In the genomic region with DNA sequence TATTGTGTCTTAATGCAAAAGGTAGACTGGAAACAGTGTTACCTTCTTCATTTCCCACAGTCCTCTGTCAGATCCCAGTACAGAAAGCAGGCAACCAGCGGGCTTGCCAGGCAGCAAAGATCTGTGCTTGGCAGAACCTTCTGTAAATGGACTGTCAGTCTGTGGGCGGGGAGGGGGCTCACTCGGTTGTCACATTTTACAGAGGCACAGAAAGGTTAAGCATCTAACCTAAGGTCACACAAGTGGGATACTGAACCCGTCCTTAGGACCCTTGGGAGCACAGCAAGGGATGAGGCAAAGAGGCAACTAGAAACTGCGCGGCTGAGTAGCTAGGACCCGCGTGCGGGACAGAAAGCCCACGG, we compare ENCODE assay signal across 8 mouse cellular contexts. TPM values are rescaled to one million over a fixed set of nuclear protein-coding genes. Genes with fewer than 3 reads are reported as not detected.
DNase-seq lines count a peak whose midpoint lies in the region; ATAC-seq and TF ChIP-seq lines count a peak whose summit lies in the region.

No protein-coding gene starts in this region.

- POLR2A ChIA-PET in Patski (lab: Charles Lee) = interaction anchor here (0.9 kb wide), 1 partner anchor 13 kb away, joined by 3 read pairs; no protein-coding TSS in a partner anchor

- H3K27me3 ChIP-seq in kidney, embryonic 14.5 days (ENCODE audit: control insufficient read depth, insufficient read depth, low read length) = no peaks in the 10 kb centered on the region
- no peaks in the 10 kb centered on the region for H3K27me3 ChIP-seq in Patski
- H3K27me3 ChIP-seq in forebrain, embryonic 12.5 days = no peaks in the 10 kb centered on the region
- H3K27me3 ChIP-seq in liver, embryonic 11.5 days (replicated peaks; ENCODE audit: control insufficient read depth, insufficient read depth, low read length) = no peaks in the 10 kb centered on the region
- H3K27me3 ChIP-seq in stomach, embryonic 14.5 days (ENCODE audit: control insufficient read depth, insufficient read depth, low read length) = no peaks in the 10 kb centered on the region

- H3K9me3 ChIP-seq in kidney, embryonic 14.5 days (ENCODE audit: control insufficient read depth, low read length) = no peaks in the 10 kb centered on the region
- no peaks in the 10 kb centered on the region for H3K9me3 ChIP-seq in forebrain, embryonic 12.5 days
- H3K9me3 ChIP-seq in liver, embryonic 11.5 days (ENCODE audit: control insufficient read depth, low read length) = no peaks in the 10 kb centered on the region
- no peaks in the 10 kb centered on the region for H3K9me3 ChIP-seq in stomach, embryonic 14.5 days (ENCODE audit: control insufficient read depth, low read depth, low read length)

- H3K4me3 ChIP-seq in kidney, embryonic 14.5 days (ENCODE audit: low read length) = peak overlapping the region; percentile 95
- peak overlapping the region; percentile 91 for H3K4me3 ChIP-seq in forebrain, embryonic 12.5 days (replicated peaks)
- peak overlapping the region; percentile 92 for H3K4me3 ChIP-seq in liver, embryonic 11.5 days (ENCODE audit: low read depth, low read length)
- H3K4me3 ChIP-seq in stomach, embryonic 14.5 days (ENCODE audit: low read depth, low read length) = peak overlapping the region; percentile 94

- H3K36me3 ChIP-seq in kidney, embryonic 14.5 days (ENCODE audit: control insufficient read depth, insufficient read depth, low read length) = no peaks in the 10 kb centered on the region
- H3K36me3 ChIP-seq in forebrain, embryonic 12.5 days (replicated peaks) = no peaks in the 10 kb centered on the region
- no peaks in the 10 kb centered on the region for H3K36me3 ChIP-seq in liver, embryonic 11.5 days (ENCODE audit: control insufficient read depth, insufficient read depth, low read length)
- H3K36me3 ChIP-seq in stomach, embryonic 14.5 days (ENCODE audit: control insufficient read depth, insufficient read depth, low read length) = no peaks in the 10 kb centered on the region

- CTCF ChIA-PET in Patski (lab: Charles Lee) = interaction anchor here (1.5 kb wide), 1 partner anchor 10 kb away, joined by 5 read pairs; no protein-coding TSS in a partner anchor

- H3K4me1 ChIP-seq in kidney, embryonic 14.5 days (ENCODE audit: control insufficient read depth, insufficient read depth, low read length) = peaks cover 47% of the 10 kb centered on the region
- H3K4me1 ChIP-seq in forebrain, embryonic 12.5 days = peaks cover 65% of the 10 kb centered on the region
- H3K4me1 ChIP-seq in liver, embryonic 11.5 days (replicated peaks; ENCODE audit: control insufficient read depth, insufficient read depth, low read length) = peaks cover 37% of the 10 kb centered on the region
- H3K4me1 ChIP-seq in stomach, embryonic 14.5 days (ENCODE audit: control insufficient read depth, insufficient read depth, low read length) = peaks cover 43% of the 10 kb centered on the region

- WGBS in kidney, embryonic 14.5 days = 3% methylated on average over 10 of the region's 10 CpGs
- WGBS in forebrain, embryonic 12.5 days = under 1% methylated on average over 10 of the region's 10 CpGs
- WGBS in liver, embryonic 11.5 days = 2% methylated on average over 10 of the region's 10 CpGs
- WGBS in stomach, embryonic 14.5 days = 3% methylated on average over 10 of the region's 10 CpGs

- no peak for ATAC-seq in kidney, embryonic 14.5 days (ENCODE audit: low FRiP score, low TSS enrichment)
- peak; percentile 12 for ATAC-seq in Patski
- no peak for ATAC-seq in forebrain, embryonic 12.5 days (ENCODE audit: low FRiP score)
- peak; percentile 3; the same call in 1 of the 2 replicates for ATAC-seq in liver, embryonic 11.5 days (replicated peaks; ENCODE audit: low FRiP score)
- no peak; the same call in 1 of the 2 replicates for ATAC-seq in stomach, embryonic 14.5 days (ENCODE audit: insufficient number of reproducible peaks, insufficient read depth, low FRiP score, low read depth)

- DNase-seq in kidney, adult 8-10 months = no peak
- DNase-seq in Patski (ENCODE audit: low read depth, low spot score) = no peak
- DNase-seq in liver, embryonic 11.5 days (ENCODE audit: low spot score) = no peak
- DNase-seq in embryo, embryonic 10.5 days (ENCODE audit: low spot score) = no peak
- DNase-seq in T-cell, adult 2 months (ENCODE audit: low spot score) = no peak

- in situ Hi-C loops in Patski (cut with MboI; ENCODE audit: low pct_unique_long_range_greater_than_20kb) = no loop called here

- H3K27ac ChIP-seq in kidney, embryonic 14.5 days (ENCODE audit: low read depth, low read length) = peak overlapping the region; percentile 60; the same call in 1 of the 2 replicates
- peak overlapping the region; percentile 93 for H3K27ac ChIP-seq in forebrain, embryonic 12.5 days
- H3K27ac ChIP-seq in liver, embryonic 11.5 days (ENCODE audit: low read depth, low read length) = peak overlapping the region; percentile 60
- H3K27ac ChIP-seq in stomach, embryonic 14.5 days (ENCODE audit: low read length) = peak overlapping the region; percentile 68

- TF ChIP-seq CTCF in Patski (IDR thresholded peaks at IDR 0.05) = no peak

- peak overlapping the region; percentile 88 for H3K4me2 ChIP-seq in kidney, embryonic 14.5 days (replicated peaks; ENCODE audit: low read depth, low read length)
- peak overlapping the region; percentile 70 for H3K4me2 ChIP-seq in forebrain, embryonic 12.5 days
- peak overlapping the region; percentile 85 for H3K4me2 ChIP-seq in liver, embryonic 11.5 days
- H3K4me2 ChIP-seq in stomach, embryonic 14.5 days (replicated peaks; ENCODE audit: low read depth, low read length) = peak overlapping the region; percentile 81

- peak overlapping the region; percentile 95 for H3K9ac ChIP-seq in kidney, embryonic 14.5 days (ENCODE audit: low read depth, low read length)
- peak overlapping the region; percentile 99 for H3K9ac ChIP-seq in forebrain, embryonic 12.5 days
- H3K9ac ChIP-seq in liver, embryonic 11.5 days (ENCODE audit: low read depth, low read length) = peak overlapping the region; percentile 79
- peak overlapping the region; percentile 95 for H3K9ac ChIP-seq in stomach, embryonic 14.5 days (replicated peaks; ENCODE audit: low read depth, low read length)

RNA-seq across cellular contexts. Expression of a gene that starts 54.9 kb away (rescaled TPM):
- polyA plus RNA-seq in kidney, embryonic 14.5 days (2014; fragmentation: Nextera tagmentation; extraction: Ambion mirVana) = 218 and 250 TPM in 2 replicates
- 38.7 TPM for polyA plus RNA-seq in Patski (2021)
- 61.4 and 95.4 TPM in 2 replicates for polyA plus RNA-seq in forebrain, embryonic 12.5 days (2016; fragmentation: Nextera tagmentation; extraction: Ambion mirVana)
- polyA plus RNA-seq in liver, embryonic 11.5 days (2014; fragmentation: Nextera tagmentation; extraction: Ambion mirVana) = 98.9 and 115 TPM in 2 replicates
- 1,732 and 1,736 TPM in 2 replicates for polyA plus RNA-seq in stomach, embryonic 14.5 days (2014; fragmentation: Nextera tagmentation; extraction: Ambion mirVana)

Comparison
In these comparisons a context has a peak if more than half of its experiments do, and no peak if none do; other contexts are left out.
1. ATAC-seq: peak in Patski (single experiment) and liver, embryonic 11.5 days (single experiment); none in kidney, embryonic 14.5 days (single experiment), forebrain, embryonic 12.5 days (single experiment) and stomach, embryonic 14.5 days (single experiment).
2. Peak in every context shown above with its lines, with median percentiles within 50 percentile points of each other: H3K27ac ChIP-seq, H3K4me2 ChIP-seq, H3K4me3 ChIP-seq and H3K9ac ChIP-seq.